Mouse (Mus musculus) embryo, embryonic 9.5 days (tissue): ENCODE measurements around the gene Psmc3ip.

ENCODE experiments used
- DNase-seq: peaks from one replicate; pipeline ENCODE4 v3.0.0-alpha.2; 2017; ENCODE audit errors: extremely low spot score

Gene Psmc3ip

GRCm38 (mm10) chr11:101119131-101119760, 24.0 kb upstream of the Psmc3ip start:
- DNase-seq: no peak

GRCm38 (mm10) chr11:101118105-101118504, 22.9 kb upstream of the Psmc3ip start:
- no peak for DNase-seq

- DNase-seq: no peak
Observed at GRCm38 (mm10) chr11:101115564-101115963, 20.3 kb upstream of the Psmc3ip start.

- DNase-seq: no peak
Observed at GRCm38 (mm10) chr11:101112186-101112585, 16.9 kb upstream of the Psmc3ip start.

GRCm38 (mm10) chr11:101111178-101111577, 15.9 kb upstream of the Psmc3ip start:
- no peak for DNase-seq

GRCm38 (mm10) chr11:101110708-101111107, 15.5 kb upstream of the Psmc3ip start:
- DNase-seq: no peak

- DNase-seq: no peak
Observed at GRCm38 (mm10) chr11:101109351-101109750, 14.1 kb upstream of the Psmc3ip start.

GRCm38 (mm10) chr11:101103011-101103410, 7.8 kb upstream of the Psmc3ip start:
- no peak for DNase-seq

- no peak for DNase-seq
Observed at GRCm38 (mm10) chr11:101098231-101098630, 3.0 kb upstream of the Psmc3ip start.

GRCm38 (mm10) chr11:101094930-101095313, 314 bp downstream of the Psmc3ip start:
- no peak for DNase-seq

- DNase-seq: no peak
Observed at GRCm38 (mm10) chr11:101089931-101090330, 5.3 kb downstream of the Psmc3ip start.

- no peak for DNase-seq
Observed at GRCm38 (mm10) chr11:101087682-101088055, 7.6 kb downstream of the Psmc3ip start.

GRCm38 (mm10) chr11:101086756-101087681, 8.2 kb downstream of the Psmc3ip start, which contains the start of gene Mlx:
Mlx (plus strand) TSS chr11:101087277.
- DNase-seq: peak; percentile 87

GRCm38 (mm10) chr11:101086323-101086674, 8.9 kb downstream of the Psmc3ip start:
- DNase-seq: no peak

GRCm38 (mm10) chr11:101085617-101086322, 9.5 kb downstream of the Psmc3ip start:
- DNase-seq: no peak

- no peak for DNase-seq
Observed at GRCm38 (mm10) chr11:101084811-101085210, 10.4 kb downstream of the Psmc3ip start.

- DNase-seq: no peak
Observed at GRCm38 (mm10) chr11:101084246-101084645, 11.0 kb downstream of the Psmc3ip start.

GRCm38 (mm10) chr11:101083083-101083697, 12.0 kb downstream of the Psmc3ip start:
- DNase-seq: no peak

GRCm38 (mm10) chr11:101082208-101083082, 12.8 kb downstream of the Psmc3ip start, which contains the start of gene Coasy:
Coasy (plus strand) TSS chr11:101082565.
- peak; percentile 95 for DNase-seq

- DNase-seq: no peak
Observed at GRCm38 (mm10) chr11:101081659-101082058, 13.6 kb downstream of the Psmc3ip start.

- no peak for DNase-seq
Observed at GRCm38 (mm10) chr11:101080421-101080820, 14.8 kb downstream of the Psmc3ip start.
